Mouse (Mus musculus) ES-E14 (cell line): ENCODE results near the gene Smarcd3. TPM values are rescaled to one million over a fixed set of nuclear protein-coding genes. Genes with fewer than 3 reads are reported as not detected.

ENCODE experiments used
- DNase-seq: peaks from one replicate; pipeline ENCODE4 v3.0.0-alpha.2; 2013; ENCODE audit warnings: low read depth, low spot score
- H3K27ac ChIP-seq: 2 replicates; pipeline ENCODE4 v1.5.1; 2012; ENCODE audit warnings: low read depth, mild to moderate bottlenecking, low read length, moderate library complexity, mixed read lengths; ENCODE audit not compliant: poor library complexity, insufficient read depth, severe bottlenecking
- H3K36me3 ChIP-seq: 2 replicates; pipeline ENCODE4 v1.6.1; 2012; ENCODE audit warnings: mild to moderate bottlenecking, low read length, moderate library complexity, mixed read lengths; ENCODE audit not compliant: control insufficient read depth, poor library complexity, insufficient read depth, severe bottlenecking
- H3K4me1 ChIP-seq, 2 experiments: fragments of 150-350 bp in 1 of 2; sonication (generic) in 1 of 2; 2 replicates each; pipeline ENCODE4 v1.6.1; 2012; ENCODE audit warnings: low read length in 2 of 2, mild to moderate bottlenecking in 1 of 2, mixed read lengths in 1 of 2; ENCODE audit not compliant: control insufficient read depth in 2 of 2, insufficient read depth in 2 of 2, poor library complexity in 1 of 2
- H3K4me3 ChIP-seq, 2 experiments: fragments of 150-350 bp in 1 of 2; sonication (generic) in 1 of 2; 2 replicates each; pipeline ENCODE4 v1.5.1; 2012; ENCODE audit warnings: low read length in 2 of 2, low read depth in 1 of 2, mild to moderate bottlenecking in 1 of 2, mixed read lengths in 1 of 2; ENCODE audit not compliant: insufficient read depth in 1 of 2, poor library complexity in 1 of 2, severe bottlenecking in 1 of 2
- H3K9ac ChIP-seq: 2 replicates; pipeline ENCODE4 v1.6.1; 2012; ENCODE audit warnings: low read depth, mild to moderate bottlenecking, low read length, mixed read lengths; ENCODE audit not compliant: poor library complexity, insufficient read depth, severe bottlenecking
- H3K9me3 ChIP-seq: fragments of 150-350 bp; sonication (generic); 2 replicates; pipeline ENCODE4 v1.6.1; 2012; ENCODE audit warnings: low read depth, mild to moderate bottlenecking, low read length; ENCODE audit not compliant: control insufficient read depth, insufficient read depth
- CHD2 ChIP-seq: IDR thresholded peaks from 2 replicates; pipeline ENCODE4 v1.6.1; 2014; ENCODE audit warnings: mild to moderate bottlenecking, low read depth, low read length, inconsistent platforms
- HCFC1 ChIP-seq: IDR thresholded peaks from 2 replicates; pipeline ENCODE4 v1.6.1; 2012; ENCODE audit warnings: low read length, inconsistent platforms, borderline replicate concordance; ENCODE audit not compliant: insufficient read depth
- MAFK ChIP-seq: IDR thresholded peaks from 2 replicates; pipeline ENCODE4 v1.6.1; 2014; ENCODE audit warnings: mild to moderate bottlenecking, low read depth, low read length, inconsistent platforms; ENCODE audit not compliant: insufficient read depth
- ZC3H11A ChIP-seq: IDR thresholded peaks from 2 replicates; pipeline ENCODE4 v1.6.1; 2012; ENCODE audit warnings: low read depth, mild to moderate bottlenecking, inconsistent platforms, low read length, borderline replicate concordance
- ZNF384 ChIP-seq: IDR thresholded peaks from 2 replicates; pipeline ENCODE4 v1.6.1; 2012; ENCODE audit warnings: low read depth, low read length, inconsistent platforms
- in situ Hi-C, 2 experiments: fragments of 600-800 bp; cut with MboI; formaldehyde crosslinking; loops; one replicate each; pipeline ENCODE4 v1.15.1; 2025; ENCODE audit warnings: low sequenced_read_pairs in 2 of 2, inconsistent platforms in 1 of 2; ENCODE audit not compliant: unreplicated experiment in 2 of 2
- total RNA-seq: library from RNA; depleted of rRNA; stranded (reverse); fragments of 300-350 nt; gene quantifications from 2 replicates; pipeline ENCODE4 v1.2.3, GENCODE M21; 2012

Gene Smarcd3
- total RNA-seq, 1 experiment = 4.9 TPM

DNA sequence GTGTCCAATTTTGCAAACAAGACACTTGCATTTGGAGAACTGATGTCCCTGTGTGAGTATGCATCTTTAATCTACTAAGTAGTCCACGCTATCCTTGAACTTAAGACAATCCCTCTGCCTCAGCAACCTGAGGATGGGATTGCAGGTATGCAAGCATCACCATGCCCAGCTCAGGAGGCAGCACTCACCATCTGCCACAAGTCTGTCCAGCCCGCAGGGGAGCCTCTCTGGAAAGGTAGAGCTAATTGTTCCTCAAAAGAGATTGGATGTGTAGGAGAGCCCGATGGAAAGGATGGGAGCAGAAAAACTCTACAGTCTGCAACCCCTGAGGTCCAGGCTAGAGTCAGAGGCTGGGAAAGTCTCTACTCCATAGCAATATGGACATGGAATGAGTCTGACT is 5.3 kb downstream of the Smarcd3 start:
- no peak for TF ChIP-seq ZC3H11A
- TF ChIP-seq HCFC1 = no peak
- no peak for TF ChIP-seq CHD2
- TF ChIP-seq MAFK = no peak
- TF ChIP-seq ZNF384 = no peak

DNA sequence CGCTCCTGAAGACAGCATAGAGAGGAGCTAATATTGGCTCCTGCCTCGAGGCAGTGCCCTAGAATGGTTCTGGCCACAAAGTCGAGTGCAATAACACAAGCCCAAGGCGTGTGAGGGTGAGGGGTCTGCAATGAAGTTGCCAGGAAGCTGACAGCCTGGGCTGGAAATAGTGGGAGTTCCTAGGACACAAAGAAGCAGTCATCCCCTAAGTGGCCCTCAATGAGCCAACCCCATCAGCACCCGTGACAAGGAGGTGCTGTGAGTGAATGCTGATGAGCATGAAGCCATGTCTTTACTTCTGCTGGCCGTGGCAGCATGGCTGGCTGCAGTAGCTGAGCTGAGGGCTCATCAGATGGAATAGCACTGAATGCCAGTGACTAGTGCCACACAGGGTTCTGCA is 9.1 kb downstream of the Smarcd3 start:
- TF ChIP-seq CHD2 (no peak), ZC3H11A (no peak), HCFC1 (no peak), MAFK (no peak), ZNF384 (no peak)
- no peak overlapping the region for H3K27ac ChIP-seq
- H3K9me3 ChIP-seq = no peaks in the 10 kb centered on the region
- H3K4me1 ChIP-seq = no peaks in the 10 kb centered on the region
- in situ Hi-C loops = no loop called here
- DNase-seq = no peak
- H3K9ac ChIP-seq = no peak overlapping the region
- H3K4me3 ChIP-seq = no peak overlapping the region
- no peaks in the 10 kb centered on the region for H3K36me3 ChIP-seq

More for the DNA sequence above, 5.3 kb downstream of the Smarcd3 start:
- Histone ChIP-seq H3K4me1 (peaks cover 0 to 3% of the 10 kb centered on the region in 2 experiments; a peak in 1 of 4 replicates), H3K27ac (no peak overlapping the region), H3K36me3 (no peaks in the 10 kb centered on the region), H3K9me3 (no peaks in the 10 kb centered on the region), H3K9ac (no peak overlapping the region), H3K4me3 (no peak overlapping the region)
- no peak for DNase-seq
- in situ Hi-C loops = no loop called here

DNA sequence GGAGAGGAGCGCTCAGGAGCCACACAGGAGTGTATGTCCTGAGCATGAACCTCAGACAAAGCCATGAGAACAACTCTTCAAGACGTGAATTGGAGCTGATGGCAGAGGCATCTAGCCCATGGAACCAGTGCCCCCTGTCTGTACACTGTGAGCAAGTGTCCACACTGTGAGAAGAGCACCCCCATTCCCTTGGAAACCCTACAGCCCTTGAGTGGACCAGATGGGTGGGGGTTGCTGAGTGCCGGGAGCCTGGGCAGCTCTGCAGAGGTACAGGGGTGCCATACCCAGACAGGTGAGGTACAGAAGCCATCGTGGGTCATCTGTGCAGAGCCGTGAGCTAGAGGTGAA is 11.9 kb downstream of the Smarcd3 start:
- H3K4me1 ChIP-seq = no peaks in the 10 kb centered on the region
- no peaks in the 10 kb centered on the region for H3K36me3 ChIP-seq
- in situ Hi-C loops = no loop called here
- no peaks in the 10 kb centered on the region for H3K9me3 ChIP-seq
- no peak for DNase-seq
- H3K27ac ChIP-seq = no peak overlapping the region
- no peak overlapping the region for H3K9ac ChIP-seq
- H3K4me3 ChIP-seq = no peak overlapping the region
- no peak for TF ChIP-seq MAFK
- no peak for TF ChIP-seq ZNF384
- no peak for TF ChIP-seq CHD2
- TF ChIP-seq ZC3H11A = no peak
- TF ChIP-seq HCFC1 = no peak

DNA sequence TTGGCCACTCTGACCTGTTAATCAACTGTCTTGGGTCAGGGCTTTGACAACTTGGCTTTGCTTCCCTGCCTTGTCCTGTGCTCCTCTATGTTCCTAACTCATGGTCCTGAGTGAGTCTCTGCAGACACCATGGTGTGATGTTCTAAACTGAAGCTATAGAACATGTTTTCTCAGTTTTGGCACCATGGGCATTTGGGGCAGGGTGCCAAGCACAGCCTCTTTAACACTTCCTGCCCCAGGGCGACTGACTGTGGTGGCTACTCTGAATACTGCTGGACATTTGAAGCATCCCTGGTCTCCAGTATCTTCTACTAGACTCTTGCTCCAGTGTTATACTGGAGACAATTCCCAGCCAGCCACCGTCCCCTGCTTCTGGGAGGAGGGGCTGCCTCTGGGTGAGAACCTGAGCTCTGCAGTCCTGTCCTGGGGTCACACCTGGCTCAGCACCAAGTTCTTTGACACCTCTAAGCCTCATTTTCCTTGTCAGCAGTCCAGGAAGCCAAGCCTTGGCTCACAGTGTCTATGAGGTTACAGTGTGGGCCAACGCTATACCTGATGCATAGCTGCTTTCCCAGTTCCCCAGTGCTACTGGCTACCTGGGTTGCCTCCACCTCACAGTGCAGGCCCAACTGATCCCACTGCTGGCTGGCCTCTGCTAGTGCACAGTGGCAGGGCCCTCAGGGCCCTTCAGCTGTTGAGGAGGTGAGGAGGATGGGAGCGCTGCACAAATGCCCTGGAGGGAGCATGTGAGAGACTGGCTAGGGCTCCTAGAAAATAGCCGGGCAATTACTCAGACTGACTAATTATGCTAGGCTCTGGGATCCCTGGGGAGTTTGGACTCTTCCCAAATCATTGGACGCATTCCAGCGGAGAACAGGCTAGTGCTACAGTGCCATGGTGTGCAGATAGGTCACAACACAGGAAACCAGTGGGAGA is 12.6 kb downstream of the Smarcd3 start:
- no peak for DNase-seq
- TF ChIP-seq ZNF384 (no peak), CHD2 (no peak), HCFC1 (no peak), MAFK (no peak), ZC3H11A (no peak)
- Histone ChIP-seq H3K27ac (no peak overlapping the region), H3K9ac (no peak overlapping the region), H3K36me3 (no peaks in the 10 kb centered on the region), H3K4me1 (no peaks in the 10 kb centered on the region), H3K4me3 (no peak overlapping the region), H3K9me3 (no peaks in the 10 kb centered on the region)
- in situ Hi-C loops = no loop called here
